Mouse (Mus musculus) liver, adult 10 weeks (tissue): ENCODE results near the gene Pnrc2. TPM values are rescaled to one million over a fixed set of nuclear protein-coding genes. Genes with fewer than 3 reads are reported as not detected.

Experiments
- polyA plus RNA-seq: library from polyadenylated mRNA; stranded (reverse); fragments of 350-450 nt; fragmentation: Illumina TruSeq; extraction: RNeasy Lipid Tissue Mini Kit (QIAGEN cat#74804); gene quantifications from one replicate; pipeline ENCODE4 v1.2.3, GENCODE M21; 2014; ENCODE audit warnings: low read depth, low replicate concordance

The Pnrc2 gene
- 175 TPM for polyA plus RNA-seq

GRCm38 (mm10) chr4:135873526-135874202, at the start of gene Pnrc2:
TSS of gene Pnrc2 (minus strand) at chr4:135873850.

GRCm38 (mm10) chr4:135920304-135921241, 46.9 kb upstream of the Pnrc2 start, which contains the start of gene Fuca1:
TSS of gene Fuca1 (plus strand) at chr4:135920735.

GRCm38 (mm10) chr4:135895071-135895571, 21.5 kb upstream of the Pnrc2 start, which contains the start of gene Cnr2:
TSS of gene Cnr2 (plus strand) at chr4:135895394.

GRCm38 (mm10) chr4:135855536-135856222, 18.0 kb downstream of the Pnrc2 start, which contains the start of gene Srsf10:
TSS of gene Srsf10 (plus strand) at chr4:135855747.

Other genes starting within 250 kb of the Pnrc2 start
- 0.08 TPM for gene Ifnlr1, start 187.6 kb downstream of the Pnrc2 start, polyA plus RNA-seq
- 0.48 TPM for gene Il22ra1, start 145.7 kb downstream of the Pnrc2 start, polyA plus RNA-seq
- 0.40 TPM for gene Myom3, start 114.1 kb downstream of the Pnrc2 start, polyA plus RNA-seq
- 76.3 TPM for gene Srsf10, start 18.1 kb downstream of the Pnrc2 start, polyA plus RNA-seq
- gene Cnr2, start 21.5 kb upstream of the Pnrc2 start, polyA plus RNA-seq = 0.93 TPM
- 33.7 TPM for gene Fuca1, start 46.9 kb upstream of the Pnrc2 start, polyA plus RNA-seq
- gene Hmgcl, start 72.6 kb upstream of the Pnrc2 start, polyA plus RNA-seq = 56.8 TPM
- gene Gale, start 89.9 kb upstream of the Pnrc2 start, polyA plus RNA-seq = 0.66 TPM
- gene Lypla2, start 98.8 kb upstream of the Pnrc2 start, polyA plus RNA-seq = 1.5 TPM
- gene Pithd1, start 113.4 kb upstream of the Pnrc2 start, polyA plus RNA-seq = 30.9 TPM
- 14.2 TPM for gene Eloa, start 147.9 kb upstream of the Pnrc2 start, polyA plus RNA-seq
- gene Rpl11, start 179.6 kb upstream of the Pnrc2 start, polyA plus RNA-seq = 195 TPM